Mouse (Mus musculus) ES-E14 (cell line): Measurements from ENCODE around the gene Ttbk1. TPM values are rescaled to one million over a fixed set of nuclear protein-coding genes. Genes with fewer than 3 reads are reported as not detected.

Source experiments
- DNase-seq: peaks from one replicate; pipeline ENCODE4 v3.0.0-alpha.2; 2013; ENCODE audit warnings: low read depth, low spot score
- H3K27ac ChIP-seq: 2 replicates; pipeline ENCODE4 v1.5.1; 2012; ENCODE audit warnings: low read depth, mild to moderate bottlenecking, low read length, moderate library complexity, mixed read lengths; ENCODE audit not compliant: poor library complexity, insufficient read depth, severe bottlenecking
- H3K36me3 ChIP-seq: 2 replicates; pipeline ENCODE4 v1.6.1; 2012; ENCODE audit warnings: mild to moderate bottlenecking, low read length, moderate library complexity, mixed read lengths; ENCODE audit not compliant: control insufficient read depth, poor library complexity, insufficient read depth, severe bottlenecking
- H3K4me1 ChIP-seq, 2 experiments: fragments of 150-350 bp in 1 of 2; sonication (generic) in 1 of 2; 2 replicates each; pipeline ENCODE4 v1.6.1; 2012; ENCODE audit warnings: low read length in 2 of 2, mild to moderate bottlenecking in 1 of 2, mixed read lengths in 1 of 2; ENCODE audit not compliant: control insufficient read depth in 2 of 2, insufficient read depth in 2 of 2, poor library complexity in 1 of 2
- H3K4me3 ChIP-seq, 2 experiments: fragments of 150-350 bp in 1 of 2; sonication (generic) in 1 of 2; 2 replicates each; pipeline ENCODE4 v1.5.1; 2012; ENCODE audit warnings: low read length in 2 of 2, low read depth in 1 of 2, mild to moderate bottlenecking in 1 of 2, mixed read lengths in 1 of 2; ENCODE audit not compliant: insufficient read depth in 1 of 2, poor library complexity in 1 of 2, severe bottlenecking in 1 of 2
- H3K9ac ChIP-seq: 2 replicates; pipeline ENCODE4 v1.6.1; 2012; ENCODE audit warnings: low read depth, mild to moderate bottlenecking, low read length, mixed read lengths; ENCODE audit not compliant: poor library complexity, insufficient read depth, severe bottlenecking
- H3K9me3 ChIP-seq: fragments of 150-350 bp; sonication (generic); 2 replicates; pipeline ENCODE4 v1.6.1; 2012; ENCODE audit warnings: low read depth, mild to moderate bottlenecking, low read length; ENCODE audit not compliant: control insufficient read depth, insufficient read depth
- CHD2 ChIP-seq: IDR thresholded peaks from 2 replicates; pipeline ENCODE4 v1.6.1; 2014; ENCODE audit warnings: mild to moderate bottlenecking, low read depth, low read length, inconsistent platforms
- HCFC1 ChIP-seq: IDR thresholded peaks from 2 replicates; pipeline ENCODE4 v1.6.1; 2012; ENCODE audit warnings: low read length, inconsistent platforms, borderline replicate concordance; ENCODE audit not compliant: insufficient read depth
- MAFK ChIP-seq: IDR thresholded peaks from 2 replicates; pipeline ENCODE4 v1.6.1; 2014; ENCODE audit warnings: mild to moderate bottlenecking, low read depth, low read length, inconsistent platforms; ENCODE audit not compliant: insufficient read depth
- ZC3H11A ChIP-seq: IDR thresholded peaks from 2 replicates; pipeline ENCODE4 v1.6.1; 2012; ENCODE audit warnings: low read depth, mild to moderate bottlenecking, inconsistent platforms, low read length, borderline replicate concordance
- ZNF384 ChIP-seq: IDR thresholded peaks from 2 replicates; pipeline ENCODE4 v1.6.1; 2012; ENCODE audit warnings: low read depth, low read length, inconsistent platforms
- in situ Hi-C, 2 experiments: fragments of 600-800 bp; cut with MboI; formaldehyde crosslinking; loops; one replicate each; pipeline ENCODE4 v1.15.1; 2025; ENCODE audit warnings: low sequenced_read_pairs in 2 of 2, inconsistent platforms in 1 of 2; ENCODE audit not compliant: unreplicated experiment in 2 of 2
- total RNA-seq: library from RNA; depleted of rRNA; stranded (reverse); fragments of 300-350 nt; gene quantifications from 2 replicates; pipeline ENCODE4 v1.2.3, GENCODE M21; 2012

Ttbk1 gene
- total RNA-seq, 1 experiment = 0.98 TPM

- Histone ChIP-seq H3K4me3 (no peak overlapping the region), H3K27ac (no peak overlapping the region), H3K36me3 (no peaks in the 10 kb centered on the region), H3K4me1 (peaks cover 6 to 35% of the 10 kb centered on the region in 2 experiments), H3K9ac (no peak overlapping the region), H3K9me3 (no peaks in the 10 kb centered on the region)
- no peak for DNase-seq
- in situ Hi-C loops = no loop called here
- no peak for TF ChIP-seq CHD2
- no peak for TF ChIP-seq HCFC1
- TF ChIP-seq ZC3H11A = no peak
- no peak for TF ChIP-seq MAFK
Observed at GRCm38 (mm10) chr17:46453302-46453948, 34.0 kb downstream of the Ttbk1 start.

- Histone ChIP-seq H3K4me1 (peaks cover 5 to 31% of the 10 kb centered on the region in 2 experiments), H3K9ac (no peak overlapping the region), H3K4me3 (no peak overlapping the region), H3K36me3 (no peaks in the 10 kb centered on the region), H3K27ac (no peak overlapping the region), H3K9me3 (no peaks in the 10 kb centered on the region)
- DNase-seq = no peak
- in situ Hi-C loops = no loop called here
- TF ChIP-seq CHD2 (no peak), HCFC1 (no peak), ZNF384 (no peak)
Observed at GRCm38 (mm10) chr17:46452683-46453082, 34.8 kb downstream of the Ttbk1 start.

GRCm38 (mm10) chr17:46446264-46446663 lies 41.2 kb downstream of the Ttbk1 start:
- no peak for TF ChIP-seq ZNF384
- no peak for TF ChIP-seq MAFK
- no peak for TF ChIP-seq ZC3H11A
- no peak for TF ChIP-seq CHD2
- in situ Hi-C loops = no loop called here
- H3K9ac ChIP-seq = no peak overlapping the region
- H3K4me1 ChIP-seq = peaks cover 0 to 22% of the 10 kb centered on the region in 2 experiments; a peak in 2 of 4 replicates
- no peaks in the 10 kb centered on the region for H3K9me3 ChIP-seq
- H3K4me3 ChIP-seq = no peak overlapping the region
- H3K36me3 ChIP-seq = no peaks in the 10 kb centered on the region
- no peak for DNase-seq
- no peak overlapping the region for H3K27ac ChIP-seq

- in situ Hi-C loops = no loop called here
- peak overlapping the region; percentile 60 to 61 for H3K4me3 ChIP-seq
- H3K9ac ChIP-seq = peak overlapping the region; percentile 32
- peaks cover 0 to 24% of the 10 kb centered on the region in 2 experiments; a peak in 2 of 4 replicates for H3K4me1 ChIP-seq
- H3K36me3 ChIP-seq = no peaks in the 10 kb centered on the region
- no peak for DNase-seq
- no peaks in the 10 kb centered on the region for H3K9me3 ChIP-seq
- H3K27ac ChIP-seq = no peak overlapping the region
- no peak for TF ChIP-seq MAFK
- no peak for TF ChIP-seq ZC3H11A
- TF ChIP-seq CHD2 = no peak
- TF ChIP-seq ZNF384 = no peak
- TF ChIP-seq HCFC1 = no peak
Observed at GRCm38 (mm10) chr17:46444839-46445579, 42.5 kb downstream of the Ttbk1 start.
